Mouse (Mus musculus) liver, adult 2 months (tissue): ENCODE results near the gene Prkca. TPM values are rescaled to one million over a fixed set of nuclear protein-coding genes. Genes with fewer than 3 reads are reported as not detected.

Experiments
- DNase-seq: peaks from one replicate; pipeline ENCODE4 v3.0.0-alpha.2; 2011; ENCODE audit warnings: low read depth, low spot score; ENCODE audit errors: extremely low read depth
- H3K27ac ChIP-seq: fragments of 200-500 bp; replicated peaks from 2 replicates; pipeline ENCODE4 v1.5.1; 2012; ENCODE audit warnings: low read depth, mild to moderate bottlenecking, control low read depth, inconsistent platforms, low read length; ENCODE audit not compliant: insufficient read depth
- H3K27me3 ChIP-seq: fragments of 200-500 bp; 2 replicates; pipeline ENCODE4 v1.6.1; 2012; ENCODE audit warnings: mild to moderate bottlenecking, moderate library complexity, low read length, inconsistent platforms; ENCODE audit not compliant: control insufficient read depth, insufficient read depth
- H3K36me3 ChIP-seq: fragments of 200-500 bp; 2 replicates; pipeline ENCODE4 v1.6.1; 2012; ENCODE audit warnings: low read length, inconsistent platforms; ENCODE audit not compliant: control insufficient read depth, insufficient read depth
- H3K4me1 ChIP-seq: fragments of 200-500 bp; 2 replicates; pipeline ENCODE4 v1.6.1; 2011; ENCODE audit warnings: low read length; ENCODE audit not compliant: control insufficient read depth, insufficient read depth
- H3K4me3 ChIP-seq: fragments of 200-500 bp; 2 replicates; pipeline ENCODE4 v1.5.1; 2011; ENCODE audit warnings: low read depth, mild to moderate bottlenecking, control low read depth, low read length, moderate library complexity; ENCODE audit not compliant: insufficient read depth
- H3K79me2 ChIP-seq: fragments of 200-500 bp; 2 replicates; pipeline ENCODE4 v1.6.1; 2012; ENCODE audit warnings: inconsistent platforms, mild to moderate bottlenecking, low read length, moderate library complexity; ENCODE audit not compliant: control insufficient read depth, insufficient read depth
- H3K9ac ChIP-seq: fragments of 200-500 bp; 2 replicates; pipeline ENCODE4 v1.6.1; 2012; ENCODE audit warnings: low read depth, mild to moderate bottlenecking, control low read depth, inconsistent platforms, low read length
- CTCF ChIP-seq: fragments of 200-500 bp; IDR thresholded peaks from 2 replicates; pipeline ENCODE4 v1.5.1; 2011; ENCODE audit warnings: low read depth, low read length, control low read depth
- POLR2A ChIP-seq: fragments of 200-500 bp; IDR thresholded peaks from 2 replicates; pipeline ENCODE4 v1.6.1; 2011; ENCODE audit warnings: low read length, control low read depth; ENCODE audit not compliant: insufficient read depth; ENCODE audit errors: extremely low read depth
- WGBS: fragments of 180-500 bp; shearing (Covaris S2); methylation state at CpG from one replicate; pipeline ENCODE4 v1.1.7; 2018; 5-methylcytosine and 5-hydroxymethylcytosine counted together
- polyA plus RNA-seq: library from polyadenylated mRNA; depleted of rRNA; stranded (reverse); fragments of >200 nt; gene quantifications from 2 replicates; pipeline ENCODE4 v1.2.3, GENCODE M21; 2012
- total RNA-seq: library from RNA; depleted of rRNA; stranded (reverse); fragments of >200 nt; gene quantifications from 2 replicates; pipeline ENCODE4 v1.2.3, GENCODE M21; 2014

Gene Prkca
- total and polyA plus RNA-seq, 2 experiments = 2.8 to 4.3 TPM

- Histone ChIP-seq H3K36me3 (no peaks in the 10 kb centered on the region), H3K4me3 (no peak overlapping the region), H3K4me1 (no peaks in the 10 kb centered on the region), H3K27ac (no peak overlapping the region), H3K27me3 (no peaks in the 10 kb centered on the region), H3K79me2 (no peaks in the 10 kb centered on the region), H3K9ac (no peak overlapping the region)
- no peak for DNase-seq
- WGBS = 99% methylated on average over 3 of the region's 3 CpGs
- TF ChIP-seq POLR2A (no peak), CTCF (no peak)
Measured at GRCm38 (mm10) chr11:108158046-108158445, 185.7 kb downstream of the Prkca start.

- Histone ChIP-seq H3K4me1 (no peaks in the 10 kb centered on the region), H3K79me2 (no peaks in the 10 kb centered on the region), H3K9ac (no peak overlapping the region), H3K27me3 (no peaks in the 10 kb centered on the region), H3K36me3 (no peaks in the 10 kb centered on the region), H3K27ac (no peak overlapping the region), H3K4me3 (no peak overlapping the region)
- 89% methylated on average over 5 of the region's 5 CpGs for WGBS
- no peak for DNase-seq
- no peak for TF ChIP-seq CTCF
- TF ChIP-seq POLR2A = no peak
Measured at GRCm38 (mm10) chr11:108157074-108157473, 186.7 kb downstream of the Prkca start.

- 86% methylated on average over 5 of the region's 5 CpGs for WGBS
- no peaks in the 10 kb centered on the region for H3K36me3 ChIP-seq
Measured at GRCm38 (mm10) chr11:108156107-108156506, 187.6 kb downstream of the Prkca start.

GRCm38 (mm10) chr11:108155088-108155580 is 188.6 kb downstream of the Prkca start:
- Histone ChIP-seq H3K27ac (no peak overlapping the region), H3K79me2 (no peaks in the 10 kb centered on the region), H3K27me3 (no peaks in the 10 kb centered on the region), H3K9ac (no peak overlapping the region), H3K4me3 (no peak overlapping the region), H3K4me1 (no peaks in the 10 kb centered on the region), H3K36me3 (no peaks in the 10 kb centered on the region)
- no peak for DNase-seq
- WGBS = 98% methylated on average over 8 of the region's 8 CpGs
- TF ChIP-seq CTCF (no peak), POLR2A (no peak)

More at GRCm38 (mm10) chr11:108156107-108156506, 187.6 kb downstream of the Prkca start:
- Histone ChIP-seq H3K9ac (no peak overlapping the region), H3K4me3 (no peak overlapping the region), H3K27ac (no peak overlapping the region), H3K79me2 (no peaks in the 10 kb centered on the region), H3K4me1 (no peaks in the 10 kb centered on the region), H3K27me3 (no peaks in the 10 kb centered on the region)
- DNase-seq = no peak
- no peak for TF ChIP-seq POLR2A
- no peak for TF ChIP-seq CTCF

- Histone ChIP-seq H3K36me3 (no peaks in the 10 kb centered on the region), H3K4me3 (no peak overlapping the region), H3K27me3 (no peaks in the 10 kb centered on the region), H3K27ac (no peak overlapping the region), H3K4me1 (no peaks in the 10 kb centered on the region), H3K79me2 (no peaks in the 10 kb centered on the region), H3K9ac (no peak overlapping the region)
- WGBS = 93% methylated on average over 9 of the region's 9 CpGs
- TF ChIP-seq POLR2A (no peak), CTCF (no peak)
- no peak for DNase-seq
Measured at GRCm38 (mm10) chr11:108153997-108154841, 189.5 kb downstream of the Prkca start.

GRCm38 (mm10) chr11:108152591-108152990 is 191.1 kb downstream of the Prkca start:
- Histone ChIP-seq H3K4me3 (no peak overlapping the region), H3K79me2 (no peaks in the 10 kb centered on the region), H3K4me1 (no peaks in the 10 kb centered on the region), H3K27me3 (no peaks in the 10 kb centered on the region), H3K27ac (no peak overlapping the region), H3K36me3 (no peaks in the 10 kb centered on the region), H3K9ac (no peak overlapping the region)
- no peak for DNase-seq
- WGBS = 87% methylated on average over 4 of the region's 4 CpGs
- TF ChIP-seq POLR2A (no peak), CTCF (no peak)
